Mouse (Mus musculus) liver, adult 2 months (tissue): ENCODE results near the gene Antxr2.

ENCODE experiments used
- CTCF ChIP-seq: fragments of 200-500 bp; IDR thresholded peaks from 2 replicates; pipeline ENCODE4 v1.5.1; 2011; ENCODE audit warnings: low read depth, low read length, control low read depth
- POLR2A ChIP-seq: fragments of 200-500 bp; IDR thresholded peaks from 2 replicates; pipeline ENCODE4 v1.6.1; 2011; ENCODE audit warnings: low read length, control low read depth; ENCODE audit not compliant: insufficient read depth; ENCODE audit errors: extremely low read depth

DNA sequence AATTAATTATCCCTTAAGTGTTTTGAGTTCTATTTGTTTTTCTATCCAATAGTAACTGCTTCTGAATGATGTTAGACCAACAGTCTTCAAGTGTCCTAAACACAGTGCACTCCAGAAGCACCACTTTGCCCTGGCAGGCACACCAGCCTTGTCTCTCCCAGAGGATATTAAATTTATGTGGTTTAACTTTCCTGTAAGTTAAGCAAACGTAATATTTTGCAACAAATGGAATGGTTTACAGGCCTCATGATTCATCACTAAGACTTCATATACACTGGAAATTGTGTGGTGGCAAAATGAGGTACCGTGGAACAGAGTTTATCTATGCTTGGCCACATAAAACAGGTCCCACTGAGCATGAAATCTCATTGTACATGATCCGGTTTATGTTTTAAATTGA, 152.0 kb downstream of the Antxr2 start:
- TF ChIP-seq POLR2A (no peak), CTCF (no peak)
